Mouse (Mus musculus): ENCODE data around the gene Tbca. TPM values are rescaled to one million over a fixed set of nuclear protein-coding genes. Genes with fewer than 3 reads are reported as not detected.

Gene Tbca
- total RNA-seq, 2 experiments from 2014 or later, result 52.7 to 59.5 TPM

DNA sequence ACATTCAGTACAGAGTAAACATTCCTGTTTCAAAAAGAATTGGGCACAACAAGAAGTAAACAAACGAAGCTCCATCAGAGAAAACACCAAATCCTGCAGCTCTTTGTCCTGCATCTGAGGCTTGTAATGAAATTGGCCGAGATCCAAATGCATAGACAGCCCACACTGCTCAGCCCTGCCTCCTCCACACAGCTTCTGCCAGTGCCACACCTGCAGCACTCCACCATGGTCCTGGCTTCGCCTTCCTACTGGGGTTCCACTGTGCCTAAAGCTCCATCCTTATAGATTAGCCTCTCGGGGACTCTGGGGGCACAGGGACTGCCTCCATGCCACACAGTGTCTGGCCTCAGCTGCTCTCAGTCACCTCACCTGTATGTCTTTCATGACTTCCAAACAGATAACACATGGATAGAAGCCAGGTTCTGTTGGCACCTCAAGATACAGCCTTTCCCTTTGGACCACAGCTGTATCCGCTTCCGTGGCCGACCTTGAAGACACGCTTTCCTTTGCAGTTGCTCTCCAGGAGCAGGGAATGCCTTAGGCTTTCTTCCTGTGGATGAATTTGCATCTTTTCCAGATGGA, 50.1 kb downstream of the Tbca start:
- no peak for DNase-seq
- intact Hi-C loops (cut with DNase I), result no loop called here

GRCm38 (mm10) chr13:94843236-94843635, 54.5 kb downstream of the Tbca start:
- intact Hi-C loops (cut with DNase I), result no loop called here
- DNase-seq, result no peak

- no peak for DNase-seq
- intact Hi-C loops (cut with DNase I), result no loop called here
These were observed 59.2 kb downstream of the Tbca start for GRCm38 (mm10) chr13:94847870-94848269.

DNA sequence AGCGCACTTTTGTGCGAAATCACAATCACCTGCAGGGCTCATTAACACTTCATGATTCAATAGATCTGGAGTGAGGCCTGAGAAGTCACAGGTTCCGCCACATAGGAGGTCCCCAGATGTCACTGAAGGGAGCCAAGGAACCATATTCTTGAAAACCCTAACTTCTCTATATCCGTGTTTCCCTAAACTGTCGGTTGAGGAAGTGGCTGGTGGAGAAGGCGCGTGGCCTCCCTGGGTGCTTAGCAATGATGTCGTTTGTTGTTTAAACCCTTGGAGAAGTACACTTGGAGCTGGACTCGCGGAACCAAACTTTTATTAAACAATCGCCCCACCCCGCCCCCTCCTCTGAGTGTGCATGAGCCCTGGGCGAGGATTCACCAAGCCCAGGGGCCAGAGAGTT, 60.6 kb downstream of the Tbca start:
- intact Hi-C loops (cut with DNase I), result no loop called here
- DNase-seq, result no peak

DNA sequence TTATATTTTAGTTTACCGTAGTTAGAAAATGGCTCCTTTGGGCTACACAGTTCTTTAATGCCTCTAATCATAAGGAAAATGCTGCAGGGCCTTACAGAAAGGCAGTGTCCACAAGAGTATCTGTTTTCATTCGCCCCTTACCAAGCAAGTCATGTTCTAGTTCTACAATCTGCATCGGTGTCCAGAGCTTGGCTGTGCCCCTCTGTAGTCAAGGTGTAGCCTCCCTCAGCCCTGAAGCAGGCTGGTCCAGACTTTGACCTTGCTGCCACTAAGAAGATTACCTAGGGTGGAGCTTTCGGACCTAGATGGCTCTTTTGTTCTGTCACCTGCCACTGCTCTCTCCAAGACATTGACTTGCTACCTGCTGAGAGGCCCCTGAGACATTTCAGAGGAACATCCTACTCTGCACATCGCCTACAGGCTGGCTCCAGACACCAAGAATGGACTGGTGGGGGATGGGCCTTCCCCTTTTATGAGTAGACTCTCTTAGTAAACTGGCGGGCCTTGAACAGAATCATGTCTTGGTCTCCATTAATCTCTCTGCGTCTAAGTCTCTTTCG, 69.4 kb downstream of the Tbca start:
- DNase-seq, result no peak

GRCm38 (mm10) chr13:94859256-94859655, 70.5 kb downstream of the Tbca start:
- intact Hi-C loops (cut with DNase I), result no loop called here

More for the DNA sequence above, 69.4 kb downstream of the Tbca start:
- intact Hi-C loops (cut with DNase I), result no loop called here

DNA sequence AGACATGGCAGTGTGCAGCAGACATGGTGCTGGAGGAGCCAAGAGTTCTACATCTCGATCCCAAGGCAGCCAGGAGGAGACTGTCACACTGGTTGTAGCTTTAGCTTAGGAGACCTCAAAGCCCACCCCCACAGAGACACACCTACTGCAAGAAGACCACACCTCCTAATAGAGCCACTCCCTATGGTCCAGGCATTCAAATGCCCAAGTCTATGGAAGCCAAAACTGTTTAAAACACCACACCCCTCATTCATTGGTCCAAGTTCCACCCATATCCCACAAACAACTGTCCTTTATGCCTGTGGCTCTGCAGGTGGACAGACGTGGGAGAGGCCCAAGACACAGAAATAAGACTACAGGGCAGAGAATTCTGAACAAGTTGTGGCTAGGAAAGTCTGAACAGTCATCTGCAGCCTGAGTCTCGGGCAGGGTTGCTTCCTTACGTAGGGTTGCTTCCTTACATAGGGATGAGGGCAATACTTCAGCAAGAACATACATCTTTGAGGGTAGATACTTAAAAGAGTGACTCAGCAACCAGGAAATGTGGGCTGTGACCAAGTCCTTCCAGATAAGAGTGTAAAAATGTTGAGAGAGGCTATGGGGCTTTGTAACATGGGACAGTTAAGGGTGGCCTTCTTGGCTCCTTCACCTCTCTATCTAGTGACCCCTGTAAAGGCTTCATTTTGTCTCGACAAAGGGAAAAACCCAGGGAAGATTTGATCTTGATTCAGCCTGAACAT, 74.0 kb downstream of the Tbca start:
- DNase-seq, result no peak
- intact Hi-C loops (cut with DNase I), result loop anchor here (10.0 kb wide), 1 partner anchor 408 kb away; no protein-coding TSS in a partner anchor

More at GRCm38 (mm10) chr13:94859256-94859655, 70.5 kb downstream of the Tbca start:
- no peak for DNase-seq

DNA sequence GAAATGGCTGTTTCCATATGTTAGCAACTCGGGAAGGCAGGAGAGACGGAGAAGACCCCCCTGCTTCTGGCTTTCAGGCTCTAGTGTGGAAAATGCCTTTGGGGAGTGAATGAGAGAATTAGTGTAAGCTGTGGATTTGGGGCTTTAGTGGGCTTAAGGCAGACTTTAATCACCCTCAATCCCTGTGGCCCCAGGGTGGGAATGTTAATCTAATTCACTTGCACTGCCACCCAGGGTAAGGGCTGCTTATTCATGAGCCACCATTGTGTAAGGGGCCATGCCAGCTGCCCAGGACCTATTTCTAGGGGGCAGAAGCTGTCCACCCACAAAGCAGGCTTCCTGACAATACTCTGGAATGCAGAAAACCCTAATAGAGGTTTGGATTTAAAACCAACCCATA, 78.2 kb downstream of the Tbca start:
- DNase-seq, result no peak
- intact Hi-C loops (cut with DNase I), result loop anchor here (5.0 to 10.0 kb wide), 2 partner anchors 160 to 412 kb away; no protein-coding TSS in a partner anchor

GRCm38 (mm10) chr13:94867772-94868171, 79.1 kb downstream of the Tbca start:
- intact Hi-C loops (cut with DNase I), result loop anchor here (1.0 to 10.0 kb wide), 3 partner anchors 160 to 413 kb away; no protein-coding TSS in a partner anchor

DNA sequence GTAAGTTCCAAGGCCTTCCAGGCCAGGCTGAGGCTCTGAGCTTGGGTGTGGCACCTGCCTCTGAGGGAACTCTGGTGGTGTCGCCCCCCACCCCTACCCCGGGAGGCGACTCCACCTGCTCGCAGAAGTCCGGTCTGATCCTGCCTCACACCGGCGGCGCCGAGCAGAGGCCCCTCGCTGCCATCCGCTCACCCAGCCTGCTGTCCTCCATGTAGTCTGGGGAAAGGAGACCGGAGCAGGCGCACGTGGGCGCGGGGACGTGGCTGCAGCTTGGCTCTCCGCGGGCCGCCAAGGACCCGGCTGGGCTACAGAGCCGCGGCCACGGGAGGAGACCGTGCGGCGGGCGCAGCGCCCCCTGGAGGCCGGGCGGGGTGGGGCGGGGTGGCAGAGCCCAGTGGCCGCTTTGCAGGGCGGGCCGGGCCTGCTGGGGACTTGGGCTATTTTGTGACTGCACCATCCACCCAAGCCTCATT, 79.8 kb downstream of the Tbca start:
- DNase-seq, result peak in 1 of 2 experiments; percentile 22

More at GRCm38 (mm10) chr13:94867772-94868171, 79.1 kb downstream of the Tbca start:
- no peak for DNase-seq

DNA sequence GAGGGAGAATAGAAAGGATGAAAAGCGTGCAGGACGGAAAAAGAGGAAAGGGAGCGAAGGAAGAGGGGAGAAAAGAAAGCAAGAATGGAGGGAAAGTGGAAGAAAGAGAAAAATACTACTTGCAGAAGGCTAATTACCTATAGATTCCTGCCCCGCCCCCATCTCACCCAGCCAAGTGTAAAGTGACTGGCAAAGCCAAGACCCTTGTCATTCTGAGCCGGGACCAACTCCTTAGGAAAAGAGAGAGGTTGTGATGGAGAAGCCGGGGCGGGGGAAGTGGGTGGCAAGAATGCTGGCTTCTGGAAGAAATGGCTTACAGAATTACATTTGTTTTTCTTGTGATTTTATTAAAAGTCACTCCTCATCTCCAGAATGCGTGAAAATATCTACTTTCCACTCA, 80.8 kb downstream of the Tbca start:
- intact Hi-C loops (cut with DNase I), result loop anchor here (5.0 to 10.0 kb wide), 2 partner anchors 162 to 415 kb away; no protein-coding TSS in a partner anchor
- no peak for DNase-seq

More for the DNA sequence above, 79.8 kb downstream of the Tbca start:
- intact Hi-C loops (cut with DNase I), result loop anchor here (1.0 to 10.0 kb wide), 3 partner anchors 161 to 414 kb away; no protein-coding TSS in a partner anchor

GRCm38 (mm10) chr13:94870071-94870460, 81.4 kb downstream of the Tbca start:
- no peak for DNase-seq
- intact Hi-C loops (cut with DNase I), result no loop called here

GRCm38 (mm10) chr13:94870461-94871186, 81.9 kb downstream of the Tbca start:
- intact Hi-C loops (cut with DNase I), result no loop called here
- no peak for DNase-seq

- intact Hi-C loops (cut with DNase I), result no loop called here
- no peak for DNase-seq
These were observed 83.2 kb downstream of the Tbca start for GRCm38 (mm10) chr13:94871806-94872320.

DNA sequence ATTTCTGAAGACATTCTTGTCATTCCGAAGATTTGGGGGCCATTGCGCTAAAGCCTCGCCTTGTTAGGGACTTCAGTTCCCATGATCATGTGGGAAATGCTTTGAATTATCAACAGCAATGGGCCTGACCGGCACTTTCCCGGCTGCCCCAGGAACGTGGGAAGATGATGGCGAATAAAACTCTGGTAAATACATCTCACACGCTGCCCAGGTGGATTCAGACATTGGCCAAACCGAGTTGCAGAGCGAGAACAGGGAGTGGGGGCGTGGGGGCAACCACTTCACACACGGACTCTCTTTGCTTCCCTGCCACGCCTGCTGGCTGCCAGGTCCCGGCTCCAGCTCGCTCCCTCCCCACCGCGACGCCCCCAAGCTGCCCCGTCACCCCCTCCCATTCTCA, 83.7 kb downstream of the Tbca start:
- no peak for DNase-seq
- intact Hi-C loops (cut with DNase I), result no loop called here

DNA sequence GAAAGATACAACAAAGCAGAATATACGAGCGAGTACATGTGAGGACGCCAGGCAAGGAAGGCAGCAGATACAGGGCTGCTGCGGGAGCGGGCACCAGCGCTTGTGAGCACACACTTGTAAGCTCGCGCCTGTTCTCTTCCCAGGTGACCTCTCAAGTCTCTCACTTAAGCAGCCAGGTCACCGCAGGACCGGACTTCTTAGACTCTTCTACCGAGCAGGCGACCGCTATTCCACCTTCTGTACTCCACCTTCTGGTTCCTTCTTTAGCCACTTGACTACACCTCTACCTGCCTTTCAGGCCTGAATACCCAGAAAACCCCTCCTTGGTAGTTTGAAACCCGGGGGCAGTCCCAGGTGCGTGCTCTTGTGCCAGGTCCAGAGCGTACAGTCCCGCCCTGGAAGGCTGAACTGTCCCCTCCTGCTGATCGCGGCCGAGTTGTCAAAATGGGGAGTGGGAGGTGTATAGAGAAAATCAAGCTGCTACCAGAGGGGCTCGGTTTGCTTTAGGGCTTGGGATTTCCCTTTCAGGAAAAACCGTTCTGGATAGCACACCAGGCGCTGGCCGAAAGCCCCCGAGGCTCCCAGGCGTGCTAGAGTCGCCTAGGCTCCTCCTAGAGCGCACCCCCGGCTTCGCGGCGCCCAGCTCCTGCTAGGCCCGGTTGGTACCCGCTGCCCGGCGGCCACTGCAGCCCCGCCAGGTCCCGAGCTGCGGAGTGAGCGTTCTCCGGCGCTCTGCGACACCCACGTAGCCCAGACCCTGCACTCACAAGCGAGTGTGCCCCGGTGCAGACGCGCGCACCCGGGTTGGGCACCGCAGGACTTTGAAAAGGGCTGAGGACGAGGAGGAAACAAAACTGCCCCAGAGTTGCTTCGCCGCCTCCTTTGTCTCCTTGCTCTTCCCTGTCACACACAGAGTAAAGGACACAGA, 84.7 kb downstream of the Tbca start:
- no peak for DNase-seq
- intact Hi-C loops (cut with DNase I), result no loop called here

DNA sequence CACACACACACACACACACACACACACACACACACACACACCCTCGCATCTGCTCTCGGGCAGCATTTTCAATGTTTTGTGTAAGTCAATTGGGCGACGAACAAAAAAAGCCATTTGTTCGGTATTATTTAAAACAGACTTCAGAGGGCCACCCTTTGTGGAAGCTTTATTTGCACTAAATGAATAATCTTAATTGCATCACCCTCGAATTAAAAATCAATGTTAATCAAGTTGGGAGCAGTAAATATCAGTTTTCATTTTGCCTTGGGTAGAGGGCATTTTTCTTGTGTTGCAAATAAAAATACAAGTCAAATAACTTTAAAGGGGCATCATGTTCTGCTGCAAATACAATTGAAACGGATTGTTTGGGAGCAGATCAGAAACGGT, 85.3 kb downstream of the Tbca start:
- intact Hi-C loops (cut with DNase I), result no loop called here
- DNase-seq, result no peak

DNA sequence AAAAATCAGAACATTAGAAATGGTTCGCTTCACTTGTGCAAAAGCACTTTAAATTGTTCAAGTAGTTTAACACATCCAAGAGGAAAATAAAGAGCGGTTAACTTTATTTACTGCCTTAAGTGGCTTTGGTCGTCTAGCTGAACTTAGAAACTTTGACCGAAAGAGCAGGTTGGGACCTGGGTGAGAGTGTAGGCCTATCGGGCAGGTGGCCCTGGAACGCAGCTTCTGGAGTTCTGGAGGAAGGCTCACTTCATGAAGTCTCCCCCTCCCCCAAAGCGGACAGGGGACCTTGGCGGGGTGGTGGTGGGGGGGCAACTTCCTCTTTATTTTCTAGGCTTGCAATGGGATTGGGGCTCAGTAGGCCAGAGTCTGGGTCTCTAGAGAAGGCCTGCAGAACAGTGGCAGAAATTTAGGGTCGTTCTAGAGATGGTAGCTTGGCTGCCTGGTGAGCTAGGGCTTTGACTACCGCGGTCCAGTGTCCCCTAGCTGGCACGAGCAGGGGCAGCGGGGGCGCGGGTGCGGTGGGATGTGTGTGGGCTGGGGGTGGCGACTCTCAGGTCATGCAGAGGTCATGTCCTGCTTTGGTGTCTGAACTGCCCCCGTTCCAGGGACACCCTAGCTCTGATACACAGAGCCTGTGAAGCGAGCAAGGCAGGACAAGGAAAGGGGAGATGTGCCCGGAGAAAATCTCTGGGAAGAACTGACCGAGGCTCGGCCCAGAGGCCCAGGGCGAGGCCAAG, 86.1 kb downstream of the Tbca start:
- intact Hi-C loops (cut with DNase I), result no loop called here
- no peak for DNase-seq

Data from gastrocnemius, postnatal 36 days (tissue).